ENCODE assay signal across 10 mouse cellular contexts in the genomic region with DNA sequence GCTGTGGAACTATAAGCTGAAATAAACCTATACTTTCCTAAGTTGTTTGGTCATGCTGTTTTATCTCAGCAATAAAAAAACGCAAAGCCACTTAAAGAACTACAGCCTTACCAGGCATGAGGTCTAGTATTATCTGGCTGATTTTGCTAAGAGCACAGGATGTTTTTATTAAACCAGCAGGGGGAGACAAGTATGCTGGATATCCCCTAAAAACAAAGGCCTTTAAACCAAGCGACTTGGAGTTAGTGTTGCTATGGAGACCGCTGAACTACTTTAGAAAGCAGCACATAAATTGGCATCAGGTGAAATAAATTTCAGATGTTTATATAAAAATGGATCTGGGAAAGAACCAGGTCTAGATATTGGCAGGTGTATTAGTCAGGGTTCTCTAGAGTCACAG. TPM values are rescaled to one million over a fixed set of nuclear protein-coding genes. Genes with fewer than 3 reads are reported as not detected.
DNase-seq lines count a peak whose midpoint lies in the region; ATAC-seq lines count a peak whose summit lies in the region.
"Had no signal": no experiment of that assay in that cellular context is flagged by ENCODE, and none has a peak within 500 bp of the region (broad histone marks: within the 10 kb centered on the region; RNA-seq: fewer than 3 reads in every experiment).

No protein-coding gene starts in this region.

- H3K9me3 ChIP-seq in hindbrain, embryonic 15.5 days: no peaks in the 10 kb centered on the region
- H3K9me3 ChIP-seq in hindbrain, embryonic 10.5 days: no peaks in the 10 kb centered on the region
- no peaks in the 10 kb centered on the region for H3K9me3 ChIP-seq in midbrain, embryonic 15.5 days
- H3K9me3 ChIP-seq in midbrain, embryonic 13.5 days: no peaks in the 10 kb centered on the region

- H3K27ac ChIP-seq in hindbrain, embryonic 15.5 days (replicated peaks): no peak overlapping the region
- no peak overlapping the region for H3K27ac ChIP-seq in hindbrain, embryonic 10.5 days
- H3K27ac ChIP-seq in midbrain, embryonic 15.5 days: no peak overlapping the region
- no peak overlapping the region for H3K27ac ChIP-seq in midbrain, embryonic 13.5 days

- H3K4me3 ChIP-seq in hindbrain, embryonic 15.5 days: no peak overlapping the region
- H3K4me3 ChIP-seq in hindbrain, embryonic 10.5 days: no peak overlapping the region
- no peak overlapping the region for H3K4me3 ChIP-seq in midbrain, embryonic 15.5 days
- no peak overlapping the region for H3K4me3 ChIP-seq in midbrain, embryonic 13.5 days (replicated peaks)

- no peak overlapping the region for H3K4me2 ChIP-seq in hindbrain, embryonic 15.5 days
- no peak overlapping the region for H3K4me2 ChIP-seq in midbrain, embryonic 15.5 days
- H3K4me2 ChIP-seq in midbrain, embryonic 13.5 days (replicated peaks): no peak overlapping the region

- 26% methylated on average over 3 of the region's 3 CpGs for WGBS in hindbrain, embryonic 15.5 days
- 33% methylated on average over 3 of the region's 3 CpGs for WGBS in hindbrain, embryonic 10.5 days
- 29% methylated on average over 3 of the region's 3 CpGs for WGBS in midbrain, embryonic 15.5 days
- 31% methylated on average over 3 of the region's 3 CpGs for WGBS in midbrain, embryonic 13.5 days

- peak; percentile 69; the same call in 1 of the 2 replicates for ATAC-seq in hindbrain, embryonic 15.5 days (ENCODE audit: low FRiP score, low read depth)
- peak; percentile 71 for ATAC-seq in midbrain, embryonic 15.5 days (replicated peaks)
- ATAC-seq in midbrain, embryonic 13.5 days: no peak

- H3K27me3 ChIP-seq in hindbrain, embryonic 15.5 days: no peaks in the 10 kb centered on the region
- H3K27me3 ChIP-seq in hindbrain, embryonic 10.5 days (ENCODE audit: insufficient read depth, poor library complexity, severe bottlenecking): no peaks in the 10 kb centered on the region
- no peaks in the 10 kb centered on the region for H3K27me3 ChIP-seq in midbrain, embryonic 15.5 days (replicated peaks)
- H3K27me3 ChIP-seq in midbrain, embryonic 13.5 days: no peaks in the 10 kb centered on the region
- no peaks in the 10 kb centered on the region for H3K27me3 ChIP-seq in splenic B cell, adult 2 months (ENCODE audit: control insufficient read depth, insufficient read depth, low read length, poor library complexity, severe bottlenecking)

- H3K9ac ChIP-seq in hindbrain, embryonic 15.5 days: no peak overlapping the region
- no peak overlapping the region for H3K9ac ChIP-seq in midbrain, embryonic 15.5 days
- H3K9ac ChIP-seq in midbrain, embryonic 13.5 days (replicated peaks): no peak overlapping the region

- H3K36me3 ChIP-seq in hindbrain, embryonic 15.5 days: no peaks in the 10 kb centered on the region
- no peaks in the 10 kb centered on the region for H3K36me3 ChIP-seq in hindbrain, embryonic 10.5 days
- H3K36me3 ChIP-seq in midbrain, embryonic 15.5 days (replicated peaks): no peaks in the 10 kb centered on the region
- H3K36me3 ChIP-seq in midbrain, embryonic 13.5 days: no peaks in the 10 kb centered on the region
- H3K36me3 ChIP-seq in splenic B cell, adult 2 months (ENCODE audit: control insufficient read depth, insufficient read depth, low read length, poor library complexity, severe bottlenecking): no peaks in the 10 kb centered on the region

- intact Hi-C loops in heart, postnatal 25 days (cut with DNase I): no loop called here

- DNase-seq in hindbrain, embryonic 10.5 days (ENCODE audit: low spot score): no peak
- peak; percentile 65 for DNase-seq in embryo, embryonic 10.5 days (ENCODE audit: low spot score)
- peak; percentile 36 for DNase-seq in splenic B cell, adult 2 months (ENCODE audit: low read depth, low spot score)
- no peak for DNase-seq in left cerebral cortex, adult 18-20 months (ENCODE audit: low spot score in 2 of 2)
- no peak for DNase-seq in heart, postnatal 25 days (ENCODE audit: low spot score)
- DNase-seq: cerebellum, postnatal 36 days; liver had no signal

- H3K4me1 ChIP-seq in hindbrain, embryonic 15.5 days (replicated peaks): no peaks in the 10 kb centered on the region
- H3K4me1 ChIP-seq in hindbrain, embryonic 10.5 days (replicated peaks): no peaks in the 10 kb centered on the region
- no peaks in the 10 kb centered on the region for H3K4me1 ChIP-seq in midbrain, embryonic 15.5 days
- H3K4me1 ChIP-seq in midbrain, embryonic 13.5 days (replicated peaks): no peaks in the 10 kb centered on the region

RNA-seq across cellular contexts. Expression of gene Arg2, which starts 7.8 kb away (rescaled TPM):
- polyA plus RNA-seq in hindbrain, embryonic 15.5 days (2015; fragmentation: Nextera tagmentation; extraction: Ambion mirVana): 28.6 and 30.0 TPM in 2 replicates
- 4.4 TPM in 2 replicates for polyA plus RNA-seq in hindbrain, embryonic 10.5 days (2016; fragmentation: Nextera tagmentation; extraction: Ambion mirVana)
- polyA plus RNA-seq in midbrain, embryonic 15.5 days (2015; fragmentation: Nextera tagmentation; extraction: Ambion mirVana): 28.5 and 29.6 TPM in 2 replicates
- 22.9 and 23.3 TPM in 2 replicates for polyA plus RNA-seq in midbrain, embryonic 13.5 days (2015; fragmentation: Nextera tagmentation; extraction: Ambion mirVana)
- 1 to 10 TPM; 2.0 to 2.7 TPM for total RNA-seq in left cerebral cortex, adult 18-20 months (2021)
- total RNA-seq in heart, postnatal 25 days (2021): not detected

RNA-seq across cellular contexts. Expression of gene Pigh, which starts 33.4 kb away (rescaled TPM):
- polyA plus RNA-seq in hindbrain, embryonic 15.5 days (2015; fragmentation: Nextera tagmentation; extraction: Ambion mirVana): 21.6 and 21.9 TPM in 2 replicates
- 28.6 and 32.4 TPM in 2 replicates for polyA plus RNA-seq in hindbrain, embryonic 10.5 days (2016; fragmentation: Nextera tagmentation; extraction: Ambion mirVana)
- 21.7 and 22.9 TPM in 2 replicates for polyA plus RNA-seq in midbrain, embryonic 15.5 days (2015; fragmentation: Nextera tagmentation; extraction: Ambion mirVana)
- 25.3 and 26.4 TPM in 2 replicates for polyA plus RNA-seq in midbrain, embryonic 13.5 days (2015; fragmentation: Nextera tagmentation; extraction: Ambion mirVana)
- total RNA-seq in left cerebral cortex, adult 18-20 months (2021): 1 to 10 TPM; 8.3 to 9.6 TPM
- total RNA-seq in heart, postnatal 25 days (2021): 1 to 10 TPM; 3.8 to 4.0 TPM

RNA-seq across cellular contexts. Expression of gene Vti1b, which starts 49.6 kb away (rescaled TPM):
- polyA plus RNA-seq in hindbrain, embryonic 15.5 days (2015; fragmentation: Nextera tagmentation; extraction: Ambion mirVana): 221 and 231 TPM in 2 replicates
- 105 and 109 TPM in 2 replicates for polyA plus RNA-seq in hindbrain, embryonic 10.5 days (2016; fragmentation: Nextera tagmentation; extraction: Ambion mirVana)
- 219 and 223 TPM in 2 replicates for polyA plus RNA-seq in midbrain, embryonic 15.5 days (2015; fragmentation: Nextera tagmentation; extraction: Ambion mirVana)
- polyA plus RNA-seq in midbrain, embryonic 13.5 days (2015; fragmentation: Nextera tagmentation; extraction: Ambion mirVana): 174 and 183 TPM in 2 replicates
- 100 to 1,000 TPM; 264 to 275 TPM for total RNA-seq in left cerebral cortex, adult 18-20 months (2021)
- total RNA-seq in heart, postnatal 25 days (2021): 10 to 100 TPM; 73.5 to 80.3 TPM

Comparison
In these comparisons a context has a peak if more than half of its experiments do, and no peak if none do; other contexts are left out.
1. DNase-seq: peak in embryo, embryonic 10.5 days (single experiment) and splenic B cell, adult 2 months (single experiment); none in hindbrain, embryonic 10.5 days (single experiment), left cerebral cortex, adult 18-20 months (0 of 2) and heart, postnatal 25 days (single experiment).